Mouse (Mus musculus) E14TG2a.4 (cell line): ENCODE measurements around the gene Ppa1.

Experiments used
- CTCF ChIP-seq: conservative IDR thresholded peaks from 2 replicates; pipeline ENCODE4 v1.5.1; 2014; ENCODE audit warnings: low read length
- NANOG ChIP-seq: IDR thresholded peaks from 2 replicates; pipeline ENCODE4 v1.6.1; 2014; ENCODE audit warnings: borderline replicate concordance, low read length, mixed read lengths
- POU5F1 ChIP-seq: IDR thresholded peaks from 2 replicates; pipeline ENCODE4 v1.6.1; 2014; ENCODE audit warnings: low read length, borderline replicate concordance

DNA sequence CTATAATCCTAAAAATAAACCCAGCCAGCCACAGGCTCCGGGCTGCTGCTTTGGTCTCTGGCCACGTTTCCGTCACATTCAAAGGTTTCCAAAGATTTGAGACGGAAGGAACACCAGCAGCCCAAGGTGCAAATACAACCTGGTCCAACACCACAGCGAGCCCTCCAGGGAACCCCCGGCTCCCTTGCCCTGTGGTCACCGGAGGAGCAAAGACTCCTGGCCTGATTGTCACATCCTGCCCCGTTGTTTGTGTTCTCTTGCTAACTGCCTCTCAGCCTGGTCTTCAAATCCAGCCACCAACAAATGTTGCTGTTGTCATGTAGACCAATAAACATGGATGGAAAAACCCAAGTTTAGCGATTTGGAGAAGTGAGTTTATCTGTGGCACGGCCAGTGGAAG lies 15.9 kb upstream of the Ppa1 start:
- TF ChIP-seq CTCF (no peak), POU5F1 (no peak), NANOG (no peak)
